Mouse (Mus musculus) forebrain, embryonic 14.5 days (tissue): Measurements from ENCODE around the gene Pigb. TPM values are rescaled to one million over a fixed set of nuclear protein-coding genes. Genes with fewer than 3 reads are reported as not detected.
A peak's percentile ranks its signal among the peaks of the same experiment; 100 is the strongest.

Source experiments
- ATAC-seq: fragments of 200-750 bp; cut with Nextera tagmentation; 2 replicates; pipeline ENCODE4 v1.8.0; 2017; ENCODE audit warnings: mild to moderate bottlenecking, moderate library complexity
- DNase-seq: peaks from one replicate; pipeline ENCODE4 v3.0.0-alpha.2; 2015; ENCODE audit warnings: low spot score
- H3K27ac ChIP-seq: fragments of 300-500 bp; sonication (generic); 2 replicates; pipeline ENCODE4 v1.5.1; 2014; ENCODE audit warnings: low read depth, mild to moderate bottlenecking, control low read depth, low read length, moderate library complexity
- H3K27me3 ChIP-seq: fragments of 300-500 bp; sonication (generic); replicated peaks from 2 replicates; pipeline ENCODE4 v1.6.1; 2014; ENCODE audit warnings: low read length, control low read depth, mixed read lengths; ENCODE audit not compliant: control insufficient read depth, insufficient read depth
- H3K36me3 ChIP-seq: fragments of 300-500 bp; sonication (generic); 2 replicates; pipeline ENCODE4 v1.6.1; 2014; ENCODE audit warnings: low read length, control low read depth; ENCODE audit not compliant: control insufficient read depth, insufficient read depth
- H3K4me1 ChIP-seq: fragments of 300-500 bp; sonication (generic); 2 replicates; pipeline ENCODE4 v1.6.1; 2014; ENCODE audit warnings: antibody characterized with exemption, low read length, control low read depth; ENCODE audit not compliant: control insufficient read depth, insufficient read depth
- H3K4me2 ChIP-seq: fragments of 300-500 bp; sonication (generic); 2 replicates; pipeline ENCODE4 v1.6.1; 2014; ENCODE audit warnings: mild to moderate bottlenecking, control low read depth, low read length
- H3K4me3 ChIP-seq: fragments of 300-500 bp; sonication (generic); 2 replicates; pipeline ENCODE4 v1.5.1; 2014; ENCODE audit warnings: low read depth, low read length, control low read depth
- H3K9ac ChIP-seq: fragments of 300-500 bp; sonication (generic); 2 replicates; pipeline ENCODE4 v1.6.1; 2014; ENCODE audit warnings: mild to moderate bottlenecking, low read length, control low read depth, moderate library complexity
- H3K9me3 ChIP-seq: fragments of 300-500 bp; sonication (generic); replicated peaks from 2 replicates; pipeline ENCODE4 v1.6.1; 2016; ENCODE audit warnings: low read length, control low read depth, mixed read lengths; ENCODE audit not compliant: control insufficient read depth
- WGBS: fragments of 180-500 bp; shearing (Covaris S2); extraction: QIAGEN DNeasy Blood & Tissue Kit; methylation state at CpG from one replicate; pipeline ENCODE4 v1.1.7; 2014; 5-methylcytosine and 5-hydroxymethylcytosine counted together
- polyA plus RNA-seq: library from polyadenylated mRNA; unstranded; fragments of >200 nt; fragmentation: Nextera tagmentation; extraction: Ambion mirVana; gene quantifications from 2 replicates; pipeline ENCODE4 v1.2.1, GENCODE M21; 2014

Pigb gene
- polyA plus RNA-seq, 1 experiment from 2014 or later, result 11.1 TPM

- Histone ChIP-seq H3K4me2 (no peak overlapping the region), H3K36me3 (no peaks in the 10 kb centered on the region), H3K4me1 (no peaks in the 10 kb centered on the region), H3K4me3 (no peak overlapping the region), H3K27me3 (no peaks in the 10 kb centered on the region), H3K9me3 (no peaks in the 10 kb centered on the region), H3K27ac (no peak overlapping the region), H3K9ac (no peak overlapping the region)
- DNase-seq (no peak), ATAC-seq (no peak)
- 63% methylated on average over 8 of the region's 8 CpGs for WGBS
Measured at GRCm38 (mm10) chr9:73050606-73051005, 10.4 kb upstream of the Pigb start.

GRCm38 (mm10) chr9:73049833-73050232, 9.7 kb upstream of the Pigb start:
- Histone ChIP-seq H3K27ac (no peak overlapping the region), H3K27me3 (no peaks in the 10 kb centered on the region), H3K4me3 (no peak overlapping the region), H3K4me2 (no peak overlapping the region), H3K36me3 (no peaks in the 10 kb centered on the region), H3K4me1 (peaks cover 1% of the 10 kb centered on the region), H3K9ac (no peak overlapping the region), H3K9me3 (no peaks in the 10 kb centered on the region)
- ATAC-seq (no peak), DNase-seq (peak; percentile 20)
- WGBS, result 58% methylated on average over 5 of the region's 5 CpGs

DNA sequence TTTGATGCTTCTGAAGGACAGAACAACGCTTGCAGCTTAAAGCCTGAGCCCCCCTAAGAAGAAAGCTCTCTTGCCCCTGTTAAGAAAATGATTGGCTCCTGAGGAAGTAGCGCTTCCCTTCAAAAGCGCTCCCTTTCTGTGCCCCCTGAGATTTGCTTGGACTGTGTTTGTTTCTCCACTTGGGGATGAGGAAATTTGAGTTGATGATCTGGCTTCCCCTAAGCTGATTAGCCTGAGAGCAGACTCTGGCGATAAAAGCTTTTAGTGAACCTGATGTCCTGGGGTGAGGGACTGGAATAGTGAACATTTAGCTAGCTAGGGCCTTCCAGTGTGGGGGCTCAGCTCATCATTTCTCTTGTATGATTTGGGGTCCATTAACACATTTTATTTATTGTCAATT, 8.7 kb upstream of the Pigb start:
- no peak overlapping the region for H3K27ac ChIP-seq
- ATAC-seq, result no peak
- peaks cover 8% of the 10 kb centered on the region for H3K4me1 ChIP-seq
- 4% methylated on average over 4 of the region's 4 CpGs for WGBS
- no peak overlapping the region for H3K4me2 ChIP-seq
- H3K9ac ChIP-seq, result no peak overlapping the region
- no peak overlapping the region for H3K4me3 ChIP-seq
- H3K36me3 ChIP-seq, result no peaks in the 10 kb centered on the region
- no peaks in the 10 kb centered on the region for H3K27me3 ChIP-seq
- no peaks in the 10 kb centered on the region for H3K9me3 ChIP-seq
- peak; percentile 16 for DNase-seq

- WGBS, result 89% methylated on average over 2 of the region's 2 CpGs
- Histone ChIP-seq H3K4me2 (no peak overlapping the region), H3K4me1 (peaks cover 8% of the 10 kb centered on the region), H3K36me3 (no peaks in the 10 kb centered on the region), H3K9ac (no peak overlapping the region), H3K9me3 (no peaks in the 10 kb centered on the region), H3K4me3 (no peak overlapping the region), H3K27ac (no peak overlapping the region), H3K27me3 (no peaks in the 10 kb centered on the region)
- no peak for DNase-seq
- no peak for ATAC-seq
Measured at GRCm38 (mm10) chr9:73047906-73048305, 7.7 kb upstream of the Pigb start.

DNA sequence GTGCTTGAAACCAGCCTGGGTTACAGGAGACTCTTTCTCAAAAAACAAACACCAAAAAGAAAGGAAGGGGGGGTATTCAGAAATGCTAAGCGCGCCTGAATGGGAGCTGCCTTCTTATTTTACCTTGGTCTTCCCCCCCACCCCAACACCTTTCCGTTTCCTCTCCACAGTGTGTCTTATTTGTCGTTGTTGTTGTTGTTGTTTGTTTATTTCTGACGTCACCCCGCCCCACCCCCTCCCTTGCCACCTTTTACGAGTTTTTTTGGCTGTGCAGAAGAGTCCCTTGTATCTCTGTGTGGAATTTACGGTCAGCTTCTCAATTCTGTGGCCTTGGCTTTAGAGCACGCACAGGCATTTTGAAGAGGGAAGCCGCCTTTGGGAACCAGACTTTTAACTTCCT, 5.5 kb upstream of the Pigb start:
- peaks cover 8% of the 10 kb centered on the region for H3K4me1 ChIP-seq
- WGBS, result 75% methylated on average over 10 of the region's 10 CpGs
- ATAC-seq, result no peak
- no peaks in the 10 kb centered on the region for H3K9me3 ChIP-seq
- 0 out of 2 replicates have a peak overlapping the region, but pooled peaks have one; percentile 13 for H3K9ac ChIP-seq
- H3K4me3 ChIP-seq, result no peak overlapping the region
- H3K36me3 ChIP-seq, result no peaks in the 10 kb centered on the region
- no peak overlapping the region for H3K27ac ChIP-seq
- H3K4me2 ChIP-seq, result no peak overlapping the region
- H3K27me3 ChIP-seq, result no peaks in the 10 kb centered on the region
- DNase-seq, result no peak

DNA sequence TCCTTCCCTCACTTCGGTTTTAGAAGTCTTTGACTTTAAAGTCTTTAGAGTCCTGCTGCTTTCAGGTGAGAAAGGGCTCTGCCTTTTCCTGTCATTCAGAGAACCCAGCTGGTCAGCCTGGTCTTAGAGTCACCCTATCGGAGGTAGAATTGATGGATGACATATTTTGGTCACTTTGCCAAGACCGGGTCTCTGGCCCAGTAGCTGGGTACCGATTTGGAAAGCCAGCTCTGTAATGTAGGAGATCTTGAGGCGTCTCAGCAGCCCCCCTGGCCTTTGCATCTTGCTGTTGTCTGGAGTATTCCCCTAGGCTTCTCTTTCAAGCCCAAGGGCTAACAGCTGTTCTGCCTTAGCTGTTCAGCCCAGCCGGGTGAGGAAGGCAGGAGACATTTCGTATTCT, 5.0 kb upstream of the Pigb start:
- DNase-seq (no peak), ATAC-seq (no peak)
- Histone ChIP-seq H3K27me3 (no peaks in the 10 kb centered on the region), H3K4me1 (peaks cover 12% of the 10 kb centered on the region), H3K4me3 (peak overlapping the region; percentile 38), H3K4me2 (peak overlapping the region; percentile 87), H3K9ac (peak overlapping the region; percentile 69), H3K9me3 (no peaks in the 10 kb centered on the region), H3K36me3 (no peaks in the 10 kb centered on the region), H3K27ac (no peak overlapping the region)
- 15% methylated on average over 7 of the region's 7 CpGs for whole genome bisulfite sequencing

GRCm38 (mm10) chr9:73044146-73045079, 4.2 kb upstream of the Pigb start, which contains the start of gene Rab27a:
TSS of gene Rab27a (plus strand) at chr9:73044854.
- 2% methylated on average over 41 of the region's 41 CpGs for WGBS
- H3K27me3 ChIP-seq, result no peaks in the 10 kb centered on the region
- peak within 1 kb of the TSS; percentile 69 for H3K9ac ChIP-seq
- peak; percentile 81 for DNase-seq
- peak within 1 kb of the TSS; percentile 87 for H3K4me2 ChIP-seq
- no peak within 1 kb of the TSS for H3K27ac ChIP-seq
- peak within 1 kb of the TSS; percentile 38 for H3K4me3 ChIP-seq
- H3K36me3 ChIP-seq, result no peaks in the 10 kb centered on the region
- ATAC-seq, result peak; percentile 47
- H3K4me1 ChIP-seq, result peaks cover 15% of the 10 kb centered on the region
- no peaks in the 10 kb centered on the region for H3K9me3 ChIP-seq

DNA sequence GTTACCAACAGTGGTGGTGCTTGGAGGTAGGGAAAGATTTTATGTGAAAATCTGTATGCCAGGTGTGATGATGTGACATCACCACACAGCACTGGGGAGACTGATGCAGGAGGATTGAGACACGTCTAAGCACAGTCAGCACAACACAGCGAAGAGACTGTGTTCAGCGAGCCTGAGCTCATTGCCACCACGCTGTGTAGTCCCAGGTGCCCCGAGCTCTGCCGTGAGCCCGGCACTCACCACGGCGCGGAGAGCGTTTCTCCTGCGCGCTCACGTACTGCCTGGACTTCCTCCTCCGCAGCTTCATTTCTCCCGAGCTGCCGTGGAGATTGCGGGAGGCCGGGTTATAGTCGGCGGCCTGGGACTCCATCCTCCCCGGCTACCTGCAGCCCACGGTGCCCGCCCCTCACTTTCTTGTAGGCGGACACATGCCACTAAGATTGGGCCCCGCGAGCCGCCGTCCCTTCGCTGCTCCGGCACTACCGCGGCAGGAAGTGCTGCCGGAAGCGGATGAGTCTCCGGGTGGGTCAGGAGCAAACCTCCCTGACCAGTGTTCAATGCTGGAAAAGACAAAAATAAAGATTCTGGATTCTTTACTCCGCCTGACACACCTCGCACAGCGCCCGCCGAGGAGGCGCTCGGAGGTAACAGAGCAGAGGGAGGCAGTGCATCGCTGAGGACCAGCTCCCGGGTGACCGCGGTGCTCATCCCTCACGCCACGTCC, 794 bp downstream of the Pigb start:
- H3K27ac ChIP-seq, result peak overlapping the region; percentile 82
- H3K9me3 ChIP-seq, result no peaks in the 10 kb centered on the region
- DNase-seq, result peak; percentile 93
- H3K4me3 ChIP-seq, result peak overlapping the region; percentile 52
- H3K36me3 ChIP-seq, result peaks cover 2% of the 10 kb centered on the region; the same call in 1 of the 2 replicates
- H3K27me3 ChIP-seq, result no peaks in the 10 kb centered on the region
- ATAC-seq, result peak; percentile 90
- H3K4me2 ChIP-seq, result peak overlapping the region; percentile 83
- peaks cover 12% of the 10 kb centered on the region for H3K4me1 ChIP-seq
- H3K9ac ChIP-seq, result peak overlapping the region; percentile 84
- WGBS, result under 1% methylated on average over 49 of the region's 49 CpGs
